Mouse (Mus musculus): ENCODE measurements at regions not wholly inside any gene's neighbourhood (a gene's known extent, or its start where the extent isn't known, plus 50 kb on each side); places are given as distances from the start of the nearest gene placed in this dataset.

GRCm38 (mm10) chr11:22617204-22617874, 105.5 kb downstream of the Tmem17 start:
- DNase-seq (ENCODE audit: low spot score), result peak; percentile 81

DNA sequence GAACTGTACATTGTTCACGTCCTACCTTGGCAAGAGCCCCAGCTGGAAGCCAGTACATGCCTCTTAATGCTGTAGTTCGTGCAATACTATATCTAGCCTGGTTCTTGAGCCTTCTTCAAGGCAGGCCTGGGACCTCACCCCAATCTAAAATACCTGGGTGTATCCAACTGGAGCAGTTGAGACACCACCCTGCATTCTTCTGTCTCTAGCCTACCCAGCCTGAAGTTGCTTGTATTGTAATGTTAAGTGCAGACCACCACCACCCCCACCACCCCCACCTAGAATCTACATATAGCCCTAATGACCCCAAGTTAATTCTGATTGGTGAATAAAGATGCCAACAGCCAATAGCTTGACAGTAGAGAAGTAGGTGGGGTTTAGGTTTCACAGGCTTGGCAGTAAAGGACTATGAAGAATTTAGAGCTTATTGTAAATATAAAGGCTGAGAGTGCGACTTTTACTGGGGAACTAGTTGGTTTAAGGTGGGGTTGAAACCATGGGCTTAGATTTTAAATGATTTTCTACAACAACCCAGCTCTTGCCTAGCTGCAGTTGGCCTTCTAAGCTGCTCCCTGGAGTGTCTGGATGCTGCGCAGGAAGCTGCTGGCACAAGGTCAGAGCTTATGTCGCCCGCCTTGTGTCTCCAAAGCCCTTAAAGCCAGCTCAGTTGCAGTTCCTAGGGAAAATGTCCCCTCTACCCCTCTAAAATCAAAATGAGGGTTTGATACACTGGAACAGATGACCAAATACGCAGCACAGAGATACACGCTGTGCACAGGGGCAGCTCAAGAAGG, 109.2 kb downstream of the Tmem17 start:
- DNase-seq (ENCODE audit: low spot score), result no peak

GRCm38 (mm10) chr11:22621868-22622267, 110.0 kb downstream of the Tmem17 start:
- no peak for DNase-seq (ENCODE audit: low spot score)

DNA sequence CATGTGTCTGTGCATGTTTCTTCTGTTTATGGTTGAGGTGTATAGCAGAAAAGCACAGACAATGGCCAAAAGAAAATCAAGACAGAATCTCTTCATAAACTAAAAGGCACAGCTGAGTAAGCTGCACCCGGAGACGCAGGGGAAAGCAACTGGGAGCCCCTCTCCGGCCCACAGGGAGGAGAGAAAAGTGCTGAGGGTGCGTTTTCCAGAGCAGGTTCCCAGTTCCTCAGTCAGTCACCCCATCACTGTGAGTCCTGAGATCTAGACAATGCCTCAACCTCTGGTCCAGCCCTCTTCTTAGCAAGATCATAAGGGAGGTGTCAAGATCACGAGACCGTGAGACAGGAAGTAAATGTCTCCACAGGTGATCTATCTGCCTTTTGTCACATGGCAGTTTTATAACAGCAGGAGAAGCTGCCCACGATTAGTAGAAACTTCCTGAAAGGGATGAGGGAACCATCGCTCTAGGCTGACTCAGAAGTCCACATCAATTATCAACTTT, 110.7 kb downstream of the Tmem17 start:
- no peak for DNase-seq (ENCODE audit: low spot score)

DNA sequence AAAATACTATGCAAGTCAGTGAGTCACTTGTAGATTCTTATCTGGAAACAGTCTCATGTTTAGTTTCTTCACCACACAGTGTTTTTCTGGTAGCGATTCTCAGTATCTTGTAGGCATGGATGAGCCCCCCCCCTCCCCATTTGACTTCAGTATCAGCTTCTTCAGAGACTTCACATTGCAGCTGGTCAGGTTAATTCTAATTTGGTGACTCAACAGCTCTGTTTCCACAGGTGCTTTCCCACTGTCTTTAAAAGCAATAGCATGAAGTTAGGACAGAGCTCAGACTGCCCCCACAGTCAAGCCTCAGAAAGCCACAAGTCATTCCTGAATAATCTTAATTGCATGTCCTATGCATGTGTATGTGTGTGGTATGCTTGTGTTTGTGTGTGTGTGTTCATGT, 114.5 kb downstream of the Tmem17 start:
- DNase-seq (ENCODE audit: low spot score), result no peak

DNA sequence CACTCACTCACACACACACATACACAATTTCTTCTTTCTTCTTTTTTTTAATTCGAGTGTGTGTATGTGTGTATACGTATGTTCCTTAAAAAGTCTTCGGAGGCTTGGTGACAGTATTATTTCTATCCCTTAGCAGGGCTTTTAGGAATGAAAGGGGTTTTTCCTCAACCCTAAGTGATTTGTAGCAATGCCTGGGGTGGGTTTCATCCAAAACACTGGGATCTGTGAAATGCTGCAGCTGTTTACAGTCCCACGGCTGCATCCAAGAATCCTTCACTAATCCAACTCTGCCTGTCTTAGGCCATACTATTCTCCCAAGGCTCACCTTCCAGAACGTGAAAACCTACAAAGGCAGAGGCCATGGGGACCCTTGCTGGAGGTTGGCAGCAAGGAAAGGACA, 116.6 kb downstream of the Tmem17 start:
- DNase-seq (ENCODE audit: low spot score), result peak; percentile 16

- peak; percentile 84 for DNase-seq (ENCODE audit: low spot score)
Measured at GRCm38 (mm10) chr11:22628979-22629378, 117.1 kb downstream of the Tmem17 start.

GRCm38 (mm10) chr11:22629581-22629980, 117.7 kb downstream of the Tmem17 start:
- peak; percentile 76 for DNase-seq (ENCODE audit: low spot score)

GRCm38 (mm10) chr11:22629991-22630390, 118.1 kb downstream of the Tmem17 start:
- peak; percentile 48 for DNase-seq (ENCODE audit: low spot score)

GRCm38 (mm10) chr11:22630982-22631381, 119.1 kb downstream of the Tmem17 start:
- peak; percentile 14 for DNase-seq (ENCODE audit: low spot score)

DNA sequence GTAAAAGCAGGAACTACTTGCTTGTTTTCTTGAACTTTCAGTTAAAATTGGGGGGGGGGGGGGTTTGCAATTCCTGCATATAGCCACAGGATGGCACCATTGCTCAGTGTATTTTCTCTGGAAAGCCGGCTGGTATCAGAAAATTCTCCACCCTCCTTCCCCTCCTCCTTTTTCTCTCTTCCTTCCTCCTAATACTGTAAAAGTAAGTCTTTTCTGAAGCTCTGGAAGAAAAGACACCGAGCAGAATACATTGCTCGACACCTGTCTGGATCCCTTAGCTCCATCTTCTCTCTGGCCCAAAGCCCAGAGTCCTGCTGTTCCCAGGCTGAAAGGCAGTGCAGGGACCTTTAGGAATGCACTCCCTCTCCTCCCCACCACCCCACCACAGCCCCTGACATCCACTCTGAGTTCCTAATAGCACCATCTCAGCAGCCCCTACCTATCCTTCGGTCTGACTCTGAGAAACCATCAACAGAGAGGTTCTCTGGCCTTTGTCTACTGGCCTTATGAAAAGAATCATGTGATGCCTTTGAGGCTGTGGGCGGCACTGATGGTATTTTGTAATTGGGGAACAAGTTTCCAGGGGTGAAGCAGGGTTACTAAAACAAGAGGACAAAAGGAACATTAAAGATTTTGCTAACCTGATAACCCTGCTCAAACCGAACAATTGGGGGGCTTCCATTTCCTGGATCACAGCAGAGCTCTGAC, 119.9 kb downstream of the Tmem17 start:
- DNase-seq (ENCODE audit: low spot score), result peak; percentile 41

GRCm38 (mm10) chr11:22632314-22632700, 120.4 kb downstream of the Tmem17 start:
- peak; percentile 7 for DNase-seq (ENCODE audit: low spot score)

DNA sequence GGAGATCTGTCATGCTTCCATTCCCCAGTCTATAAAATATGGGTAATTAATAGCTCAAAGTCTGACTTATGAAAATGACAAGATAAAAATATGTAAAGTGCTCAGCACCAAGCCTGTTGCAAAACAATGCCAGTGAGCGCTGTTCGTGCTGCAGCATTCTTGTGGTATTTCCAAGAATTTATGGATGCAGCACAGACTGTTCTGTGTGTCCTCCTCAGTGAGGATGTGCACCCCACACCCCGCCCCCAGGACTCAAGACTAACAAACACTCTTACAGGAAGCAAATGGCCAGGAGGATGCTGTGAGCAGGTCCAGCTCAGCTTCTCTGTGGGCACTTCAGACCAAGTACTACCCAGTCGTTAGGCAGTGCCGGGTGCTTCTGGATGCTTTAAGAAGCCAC, 121.1 kb downstream of the Tmem17 start:
- no peak for DNase-seq (ENCODE audit: low spot score)

GRCm38 (mm10) chr11:22633961-22634360, 122.1 kb downstream of the Tmem17 start:
- no peak for DNase-seq (ENCODE audit: low spot score)

- no peak for DNase-seq (ENCODE audit: low spot score)
Measured at GRCm38 (mm10) chr11:22635021-22635420, 123.1 kb downstream of the Tmem17 start.

- no peak for DNase-seq (ENCODE audit: low spot score)
Measured at GRCm38 (mm10) chr11:22636321-22636720, 124.4 kb downstream of the Tmem17 start.

DNA sequence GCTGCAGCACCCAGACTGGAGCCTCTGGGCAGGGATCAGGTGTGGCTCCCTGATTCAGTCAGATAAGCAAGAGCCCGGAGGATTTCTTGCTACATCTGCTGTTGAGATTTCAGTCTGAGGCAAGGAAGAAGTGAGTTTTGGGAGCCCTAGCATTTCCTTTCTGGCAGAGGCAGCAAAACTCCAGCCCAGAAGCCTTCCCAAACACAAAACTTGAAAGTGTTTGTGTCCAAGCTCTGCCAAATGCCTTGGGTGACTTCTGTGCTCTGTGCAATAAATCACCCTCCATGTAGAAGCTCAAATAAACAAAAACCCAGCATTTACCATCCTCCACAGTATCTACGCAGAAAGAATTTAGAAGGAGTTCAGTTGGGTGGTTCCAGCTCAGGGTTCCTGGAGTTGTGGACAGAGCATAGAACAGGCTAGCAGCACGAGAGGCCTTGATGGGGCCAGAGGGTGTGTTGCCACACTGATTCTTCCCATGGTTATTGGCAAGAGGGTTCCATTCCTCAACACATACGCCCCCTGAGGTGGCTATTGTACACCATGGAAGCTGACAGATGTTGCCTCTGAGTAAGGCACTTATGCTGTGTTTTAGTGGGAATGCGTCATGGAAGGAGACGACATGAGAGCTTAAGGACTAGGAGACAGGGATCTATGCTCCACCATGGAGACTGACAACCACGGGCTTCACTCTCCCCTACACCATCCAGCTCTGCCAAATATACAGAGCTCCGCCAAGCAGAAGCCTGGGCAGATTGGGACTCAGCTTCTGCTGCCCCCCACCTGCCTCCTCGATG, 125.1 kb downstream of the Tmem17 start:
- peak; percentile 59 for DNase-seq (ENCODE audit: low spot score)

DNA sequence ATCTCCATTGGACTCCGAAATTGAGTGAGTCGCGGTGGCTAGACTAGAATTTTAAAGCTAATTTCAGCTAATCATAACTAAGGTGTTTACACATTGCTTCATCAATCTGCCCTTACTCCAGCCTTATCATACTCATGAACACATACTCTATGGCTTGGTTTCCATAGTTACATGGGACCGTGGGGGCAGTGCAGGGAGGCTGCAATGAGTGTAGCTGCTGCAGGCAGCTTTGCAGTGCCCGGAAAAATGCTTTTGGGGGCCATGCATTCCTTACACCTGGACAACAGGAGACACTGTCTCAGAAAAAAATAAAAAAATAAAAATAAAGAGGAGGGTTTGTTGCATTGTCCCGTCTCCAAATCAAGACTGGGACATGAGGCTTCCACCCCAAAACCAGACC, 126.3 kb downstream of the Tmem17 start:
- no peak for DNase-seq (ENCODE audit: low spot score)

DNA sequence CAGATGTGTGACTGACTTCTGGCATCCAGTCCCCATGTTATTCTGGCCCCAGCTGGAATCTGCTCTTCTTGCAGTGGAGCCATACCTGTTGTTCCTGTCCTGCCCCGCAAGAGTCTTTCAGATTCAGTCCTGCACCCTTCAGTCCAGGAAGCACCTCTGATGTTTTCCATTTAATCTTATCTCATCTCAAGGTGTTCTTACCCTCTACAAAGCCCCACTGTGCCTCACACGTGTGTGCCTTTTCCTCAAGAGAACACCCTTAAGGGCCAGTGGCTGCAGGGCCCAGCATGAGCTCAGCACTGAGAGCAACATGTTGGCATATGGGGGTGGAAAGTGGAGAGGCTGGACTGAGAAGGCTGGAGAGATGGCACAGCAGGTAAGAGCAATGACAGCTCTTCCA, 126.8 kb downstream of the Tmem17 start:
- DNase-seq (ENCODE audit: low spot score), result no peak

GRCm38 (mm10) chr11:22640371-22640990, 128.6 kb downstream of the Tmem17 start:
- no peak for DNase-seq (ENCODE audit: low spot score)

DNA sequence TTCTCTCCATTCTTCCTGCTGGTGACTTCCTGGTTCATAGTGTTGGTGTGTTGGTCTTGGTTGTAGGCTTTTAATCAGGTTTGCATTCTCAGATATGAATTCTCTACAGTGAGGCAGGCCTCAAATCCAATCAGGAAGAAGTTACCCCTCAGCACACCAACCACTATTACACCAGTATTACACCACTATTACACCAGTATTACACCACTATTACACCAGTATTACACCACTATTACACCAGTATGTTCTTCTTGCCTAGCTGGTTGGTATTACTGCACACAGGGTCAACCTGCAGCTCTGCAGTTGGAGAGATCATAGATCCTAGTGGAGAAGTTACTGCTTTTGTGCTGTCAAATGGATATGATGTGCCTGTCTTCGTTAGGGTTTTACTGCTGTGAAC, 129.6 kb downstream of the Tmem17 start:
- DNase-seq (ENCODE audit: low spot score), result no peak

Data from heart, adult 8-10 months (tissue).